Mouse (Mus musculus): ENCODE results near the gene Serpinc1. TPM values are rescaled to one million over a fixed set of nuclear protein-coding genes. Genes with fewer than 3 reads are reported as not detected.

Serpinc1 gene
- total RNA-seq, 1 experiment from 2014 or later = 489 TPM

GRCm38 (mm10) chr1:161046972-161047371, 68.6 kb downstream of the Serpinc1 start:
- no peak for DNase-seq

Other genes with a start within 250 kb of the Serpinc1 start
- gene Rabgap1l, start 185.4 kb upstream of the Serpinc1 start, total RNA-seq (2021) = 26.5 and 41.8 TPM in 2 replicates
- gene Rc3h1, start 72.2 kb upstream of the Serpinc1 start, total RNA-seq (2021) = 44.0 and 46.1 TPM in 2 replicates
- gene Zbtb37, start 56.3 kb downstream of the Serpinc1 start, total RNA-seq (2021) = 12.9 and 14.3 TPM in 2 replicates
- gene Dars2, start 92.1 kb downstream of the Serpinc1 start, total RNA-seq (2021) = 25.3 and 32.9 TPM in 2 replicates
- gene Cenpl, start 92.1 kb downstream of the Serpinc1 start, total RNA-seq (2021) = 4.5 and 4.9 TPM in 2 replicates
- 16.2 and 18.9 TPM in 2 replicates for gene Klhl20, start 152.9 kb downstream of the Serpinc1 start, total RNA-seq (2021)
- 4.5 and 5.1 TPM in 2 replicates for gene Ankrd45, start 164.1 kb downstream of the Serpinc1 start, total RNA-seq (2021)
- not detected in 2 replicates for gene Tex50, start 180.7 kb downstream of the Serpinc1 start, total RNA-seq (2021)